Mouse (Mus musculus) liver, embryonic 14.5 days (tissue): Measurements from ENCODE around the gene Ncoa7.

Experiments used
- CTCF ChIP-seq: IDR thresholded peaks from 2 replicates; pipeline ENCODE4 v1.5.1; 2016; ENCODE audit warnings: antibody characterized with exemption, low read depth, control low read depth
- EP300 ChIP-seq: IDR thresholded peaks from 2 replicates; pipeline ENCODE4 v1.6.1; 2016; ENCODE audit warnings: antibody characterized with exemption, low read depth

GRCm38 (mm10) chr10:30660564-30661328 lies 142.4 kb downstream of the Ncoa7 start:
- TF ChIP-seq EP300 (no peak), CTCF (peak; percentile 58)
